Mouse (Mus musculus) embryonic stem cell, embryonic (primary cell): Measurements from ENCODE around the gene Mfsd7a.

Source experiments
- CTCF ChIA-PET, 4 experiments: fragments of 300-600 bp in 2 of 4; fragments of 350-600 bp in 2 of 4; sonication (Branson Sonifier 250); formaldehyde crosslinking; loops; one replicate each; lab custom pipeline; 2022; ENCODE audit warnings: inconsistent platforms in 2 of 4; lab: Charles Lee
- POLR2A ChIA-PET, 4 experiments: fragments of 300-600 bp in 2 of 4; fragments of 350-600 bp in 2 of 4; sonication (Branson Sonifier 250); formaldehyde crosslinking; loops; one replicate each; lab custom pipeline; 2022; ENCODE audit warnings: antibody characterized with exemption in 4 of 4, inconsistent platforms in 1 of 4; lab: Charles Lee

The Mfsd7a gene

GRCm38 (mm10) chr5:108451611-108452010 is 2.9 kb upstream of the Mfsd7a start:
- ChIA-PET POLR2A (interaction anchor here in 3 of 4 experiments (0.6 to 1.8 kb wide), 6 partner anchors 9 to 90 kb away, joined by 3 to 4 read pairs (median 4); partner anchors contain the start of genes Atp5k (in 1 of the 3) and Pcgf3 (in 1 of the 3)), CTCF (no interaction called here)

DNA sequence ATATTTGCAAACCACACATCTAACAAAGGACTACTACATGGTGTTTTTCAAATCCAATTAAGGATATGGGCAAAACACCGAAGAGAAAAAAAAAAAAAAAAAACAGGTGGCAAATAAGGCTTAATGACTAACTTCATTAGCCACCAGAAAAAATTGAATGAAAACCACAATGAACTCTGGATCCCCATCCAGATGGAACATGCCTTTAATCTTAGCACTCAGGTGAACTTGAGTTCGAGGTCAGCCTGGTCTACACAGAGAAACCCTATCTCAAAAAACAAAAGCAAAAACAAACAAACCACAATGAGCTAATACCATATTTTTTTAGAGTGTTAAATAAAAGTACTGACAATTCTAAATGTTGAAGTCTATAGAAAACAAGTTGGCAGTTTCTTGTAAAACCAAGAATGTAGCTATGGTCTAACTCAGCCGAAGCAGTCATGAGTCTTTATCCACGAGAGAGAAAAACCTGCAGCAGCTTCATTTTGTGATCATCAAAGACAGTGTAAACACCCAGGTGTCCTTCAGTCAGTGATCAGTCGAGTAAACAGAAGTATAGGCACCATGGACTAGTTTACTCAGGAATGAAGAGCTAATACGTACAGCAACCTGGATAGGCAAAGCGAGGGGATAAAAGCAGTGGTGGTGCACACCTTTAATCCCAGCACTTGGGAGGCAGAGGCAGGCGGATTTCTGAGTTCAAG is 2.3 kb upstream of the Mfsd7a start:
- CTCF ChIA-PET = interaction anchor here in 1 of 4 experiments (0.5 kb wide), 1 partner anchor 524 kb away, joined by 10 read pairs; no protein-coding TSS in a partner anchor

GRCm38 (mm10) chr5:108447857-108448256 is 834 bp downstream of the Mfsd7a start:
- POLR2A ChIA-PET = interaction anchor here in 3 of 4 experiments (0.9 to 7.8 kb wide), 10 partner anchors 8 to 23 kb away, joined by 3 to 58 read pairs (median 8); partner anchors contain the start of genes Atp5k (in 3 of the 3) and Pcgf3 (in 1 of the 3)
- CTCF ChIA-PET = interaction anchor here in 2 of 4 experiments (0.6 to 1.4 kb wide), 4 partner anchors 14 to 472 kb away, joined by 3 to 6 read pairs (median 4); partner anchors contain the start of gene Atp5k (in 1 of the 2)

More for the DNA sequence above, 2.3 kb upstream of the Mfsd7a start:
- POLR2A ChIA-PET = interaction anchor here in 3 of 4 experiments (0.6 to 2.3 kb wide), 9 partner anchors 9 to 284 kb away, joined by 3 to 12 read pairs (median 4); partner anchors contain the start of genes Pcgf3 (in 2 of the 3) and Atp5k (in 1 of the 3)

DNA sequence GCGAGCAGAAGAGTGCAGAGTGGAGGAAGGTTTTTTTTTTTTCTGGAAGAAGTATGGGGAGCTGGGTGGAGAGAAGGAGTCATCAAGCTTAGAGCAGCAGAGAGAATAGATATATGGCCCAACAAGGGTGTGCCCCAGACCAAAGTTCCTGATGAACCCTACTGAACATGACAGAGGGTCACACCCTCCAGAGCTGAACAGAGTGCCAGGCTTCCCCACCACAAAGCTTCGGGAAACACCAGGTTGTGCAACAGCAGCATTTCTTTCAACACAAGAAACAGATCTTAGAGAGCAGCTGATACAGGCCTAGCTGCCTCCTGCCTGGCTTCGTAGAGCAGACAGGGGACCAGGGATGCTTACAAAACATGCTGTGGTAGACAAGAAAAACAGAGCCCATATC is 1.7 kb downstream of the Mfsd7a start:
- ChIA-PET CTCF (interaction anchor here in 1 of 4 experiments (1.4 kb wide), 1 partner anchor 13 kb away, joined by 6 read pairs; the partner anchor contains the start of gene Atp5k), POLR2A (interaction anchor here in 3 of 4 experiments (0.8 to 7.8 kb wide), 8 partner anchors 13 to 183 kb away, joined by 3 to 58 read pairs (median 10); partner anchors contain the start of genes Atp5k (in 3 of the 3), Gak (in 1 of the 3), Pcgf3 (in 1 of the 3) and Tmem175 (in 1 of the 3))

- POLR2A ChIA-PET = interaction anchor here in 2 of 4 experiments (1.2 to 7.4 kb wide), 3 partner anchors 10 to 258 kb away, joined by 3 to 58 read pairs (median 15); partner anchors contain the start of genes Mfsd7a (in 1 of the 2) and Pcgf3 (in 1 of the 2)
- CTCF ChIA-PET = interaction anchor here in 1 of 4 experiments (0.7 kb wide), 1 partner anchor 194 kb away, joined by 12 read pairs; no protein-coding TSS in a partner anchor
Measured at GRCm38 (mm10) chr5:108436101-108436500, 12.6 kb downstream of the Mfsd7a start.

GRCm38 (mm10) chr5:108433804-108434587 is 14.7 kb downstream of the Mfsd7a start, which contains the start of gene Atp5k:
Gene Atp5k, minus strand, starts transcription at chr5:108434448.
- ChIA-PET POLR2A (interaction anchor here in 3 of 4 experiments (0.6 to 7.4 kb wide), 41 partner anchors 9 to 368 kb away, joined by 3 to 58 read pairs (median 3); partner anchors contain the start of genes Mfsd7a (in 3 of the 3), Pcgf3 (in 3 of the 3), Dr1 (in 2 of the 3) and Gak (in 2 of the 3)), CTCF (interaction anchor here (0.5 to 1.5 kb wide), 16 partner anchors 10 to 534 kb away, joined by 3 to 7 read pairs (median 3); partner anchors contain the start of genes Mfsd7a (in 1 of the 4) and Pcgf3 (in 1 of the 4))

DNA sequence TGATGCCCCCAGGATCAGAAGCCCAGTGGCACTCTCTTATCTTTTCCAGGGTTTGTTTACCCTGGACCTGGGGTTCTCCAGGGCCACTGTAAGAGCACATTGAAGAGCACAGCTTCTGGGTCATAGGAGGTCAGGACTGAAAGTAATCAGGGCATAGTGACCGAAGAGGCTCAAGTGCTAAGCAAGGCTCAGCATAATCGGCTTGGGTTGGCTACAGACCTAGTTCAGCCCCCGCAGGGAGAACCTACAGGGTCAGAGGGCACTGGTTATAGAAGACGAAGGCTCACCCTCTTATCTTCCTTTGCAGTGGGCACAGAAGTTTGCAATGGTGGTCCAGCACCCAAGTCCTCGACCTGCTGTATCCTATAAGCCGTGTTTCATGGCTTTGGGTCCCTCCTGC is 17.5 kb downstream of the Mfsd7a start:
- ChIA-PET POLR2A (interaction anchor here in 2 of 4 experiments (1.4 to 7.4 kb wide), 5 partner anchors 15 to 228 kb away, joined by 3 to 58 read pairs (median 4); partner anchors contain the start of genes Idua (in 1 of the 2) and Mfsd7a (in 1 of the 2)), CTCF (interaction anchor here in 1 of 4 experiments (1.9 kb wide), 1 partner anchor 229 kb away, joined by 5 read pairs; the partner anchor contains the start of gene Idua)

- POLR2A ChIA-PET = interaction anchor here in 2 of 4 experiments (1.0 to 1.7 kb wide), 5 partner anchors 34 to 250 kb away, joined by 3 to 7 read pairs (median 3); partner anchors contain the start of genes Dgkq (in 1 of the 2) and Pcgf3 (in 1 of the 2)
- CTCF ChIA-PET = interaction anchor here in 3 of 4 experiments (0.6 to 2.0 kb wide), 21 partner anchors 14 to 398 kb away, joined by 3 to 10 read pairs (median 4); partner anchors contain the start of genes Dgkq (in 2 of the 3), Gak (in 2 of the 3), Tmem175 (in 2 of the 3) and Idua (in 1 of the 3)
Measured at GRCm38 (mm10) chr5:108427186-108427585, 21.5 kb downstream of the Mfsd7a start.

DNA sequence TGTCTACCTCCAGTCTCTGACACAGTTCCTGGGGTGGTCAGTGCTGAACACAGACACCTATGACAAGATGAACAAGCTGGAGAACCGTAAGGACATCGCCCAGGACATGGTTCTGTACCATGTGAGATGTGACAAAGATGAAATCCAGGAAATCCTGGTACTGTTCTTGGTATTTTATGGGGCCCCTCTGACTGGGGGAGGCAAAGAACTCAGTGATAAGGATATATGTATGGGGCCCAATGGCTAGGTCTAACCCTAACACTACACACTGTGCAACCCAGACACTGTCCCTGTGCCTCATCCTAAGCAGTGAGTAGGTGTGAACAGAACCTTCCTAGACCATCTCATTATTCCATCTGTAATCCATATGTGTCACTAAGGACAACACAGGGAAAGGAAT is 25.3 kb downstream of the Mfsd7a start:
- POLR2A ChIA-PET = no interaction called here
- CTCF ChIA-PET = interaction anchor here in 1 of 4 experiments (1.6 kb wide), 1 partner anchor 11 kb away, joined by 4 read pairs; the partner anchor contains the start of gene Atp5k

GRCm38 (mm10) chr5:108422741-108423140 is 25.9 kb downstream of the Mfsd7a start:
- CTCF ChIA-PET = no interaction called here
- POLR2A ChIA-PET = no interaction called here

GRCm38 (mm10) chr5:108414711-108415110 is 34.0 kb downstream of the Mfsd7a start:
- ChIA-PET CTCF (no interaction called here), POLR2A (interaction anchor here in 2 of 4 experiments (1.4 to 1.7 kb wide), 2 partner anchors 18 to 215 kb away, joined by 3 to 4 read pairs; partner anchors contain the start of genes Gak (in 1 of the 2) and Tmem175 (in 1 of the 2))

DNA sequence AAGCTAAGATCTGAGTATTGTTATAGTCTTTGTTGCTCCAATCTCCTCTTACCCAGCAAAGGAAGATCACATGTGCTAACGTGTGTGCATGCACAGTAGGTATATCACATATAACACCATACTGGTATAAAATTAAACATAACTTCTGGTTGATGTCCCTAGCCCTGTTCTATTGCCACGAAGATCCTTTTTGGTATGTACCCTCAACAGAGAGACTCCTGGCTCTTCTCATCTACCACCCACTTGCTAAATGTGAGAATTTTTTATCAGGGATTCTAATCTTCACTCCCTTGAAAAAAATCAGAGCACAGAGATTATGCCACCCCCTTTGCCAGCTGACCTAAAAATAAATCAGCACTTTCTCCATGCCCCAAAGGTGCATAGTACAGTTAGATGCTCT is 41.7 kb downstream of the Mfsd7a start:
- POLR2A ChIA-PET = no interaction called here
- CTCF ChIA-PET = interaction anchor here in 1 of 4 experiments (0.6 kb wide), 1 partner anchor 24 kb away, joined by 3 read pairs; no protein-coding TSS in a partner anchor

DNA sequence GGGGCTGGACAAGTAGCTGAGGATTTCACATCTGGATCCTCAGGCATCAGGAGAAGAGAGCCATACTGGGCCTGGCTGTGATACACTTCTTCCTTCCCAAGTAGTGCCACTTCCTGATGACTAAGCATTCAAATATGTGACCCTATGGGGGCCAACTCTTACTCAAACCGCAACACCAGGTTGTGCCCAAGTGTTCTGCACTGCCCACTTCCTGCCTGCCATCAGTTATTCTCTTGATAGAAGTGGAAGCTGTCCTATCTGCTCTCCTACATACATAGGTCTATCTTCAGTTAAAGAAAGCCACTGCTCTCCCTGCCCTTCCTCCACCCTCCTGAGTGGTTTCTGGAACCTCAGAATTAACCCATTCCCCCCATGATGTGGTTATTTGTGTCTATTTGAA is 43.2 kb downstream of the Mfsd7a start:
- ChIA-PET CTCF (no interaction called here), POLR2A (interaction anchor here in 1 of 4 experiments (1.6 kb wide), 1 partner anchor 9 kb away, joined by 3 read pairs; no protein-coding TSS in a partner anchor)

- ChIA-PET POLR2A (interaction anchor here in 1 of 4 experiments (1.9 kb wide), 1 partner anchor 30 kb away, joined by 6 read pairs; the partner anchor contains the start of gene Atp5k), CTCF (interaction anchor here in 1 of 4 experiments (1.9 kb wide), 1 partner anchor 269 kb away, joined by 6 read pairs; no protein-coding TSS in a partner anchor)
Measured at GRCm38 (mm10) chr5:108403453-108403852, 45.2 kb downstream of the Mfsd7a start.
